Mouse (Mus musculus) MEL-GATA-1-ER (cell line): ENCODE results near the gene Dnah3.

Experiments used
- DNase-seq: peaks from one replicate; pipeline ENCODE4 v3.0.0-alpha.2; 2012; ENCODE audit warnings: low read depth; ENCODE audit errors: extremely low read depth

Gene Dnah3

DNA sequence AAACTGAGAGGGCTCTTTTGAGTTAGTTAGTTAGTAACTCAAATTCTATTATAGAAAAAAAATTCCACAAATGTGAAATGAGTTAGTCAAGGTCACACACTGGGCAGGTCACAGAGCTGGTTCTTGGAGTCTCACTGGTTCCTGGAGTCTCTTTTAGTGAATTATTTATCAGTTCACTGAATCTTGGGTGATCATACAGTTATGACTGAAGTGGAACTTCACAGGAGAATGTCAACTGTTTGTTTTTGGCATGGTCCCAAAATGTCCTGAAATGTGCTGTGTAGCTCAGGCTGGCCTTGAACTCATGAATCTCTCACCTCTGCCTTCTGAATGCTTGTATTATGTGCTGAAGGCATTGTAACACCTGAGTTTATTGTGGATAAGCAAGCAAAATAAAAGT is 137.7 kb downstream of the Dnah3 start:
- no peak for DNase-seq

DNA sequence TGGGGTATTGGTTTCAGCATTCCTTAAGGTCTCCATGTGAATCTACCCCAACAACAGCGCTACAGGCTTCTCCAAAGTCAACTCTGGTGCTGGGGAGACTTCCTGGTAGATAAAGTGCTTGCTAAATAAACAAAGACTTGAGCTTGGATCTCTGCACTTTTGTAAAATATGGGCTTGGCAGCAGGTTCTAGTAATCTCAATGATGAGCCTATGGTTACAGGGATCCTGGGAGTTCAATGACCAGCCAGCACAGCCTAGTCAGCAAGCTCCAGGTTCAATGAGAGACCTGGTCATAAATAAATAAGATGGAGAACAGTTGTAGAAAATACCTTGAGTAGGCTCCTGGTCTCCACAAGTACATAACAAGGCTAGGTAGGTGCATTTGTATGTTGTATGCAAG is 141.0 kb downstream of the Dnah3 start:
- no peak for DNase-seq

DNA sequence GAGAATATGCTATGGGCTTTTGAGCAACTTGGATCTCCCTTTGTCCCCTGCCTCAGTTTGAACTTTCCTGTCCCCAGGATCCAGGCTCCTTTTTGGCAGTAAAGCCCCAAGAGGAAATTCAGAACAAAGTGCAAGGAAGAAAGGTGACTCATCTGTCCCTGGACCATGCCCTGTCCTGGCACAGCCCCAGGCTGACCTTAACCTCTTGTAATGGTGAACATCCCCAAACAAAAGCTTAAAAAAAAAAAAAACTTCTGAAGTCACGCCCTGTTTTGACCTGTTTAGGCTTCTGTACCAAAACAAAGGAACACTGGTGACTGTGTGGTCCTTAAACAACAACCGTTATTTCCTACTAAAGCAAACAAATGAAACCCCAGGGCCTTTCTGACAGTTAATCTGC is 153.5 kb downstream of the Dnah3 start:
- DNase-seq: no peak

DNA sequence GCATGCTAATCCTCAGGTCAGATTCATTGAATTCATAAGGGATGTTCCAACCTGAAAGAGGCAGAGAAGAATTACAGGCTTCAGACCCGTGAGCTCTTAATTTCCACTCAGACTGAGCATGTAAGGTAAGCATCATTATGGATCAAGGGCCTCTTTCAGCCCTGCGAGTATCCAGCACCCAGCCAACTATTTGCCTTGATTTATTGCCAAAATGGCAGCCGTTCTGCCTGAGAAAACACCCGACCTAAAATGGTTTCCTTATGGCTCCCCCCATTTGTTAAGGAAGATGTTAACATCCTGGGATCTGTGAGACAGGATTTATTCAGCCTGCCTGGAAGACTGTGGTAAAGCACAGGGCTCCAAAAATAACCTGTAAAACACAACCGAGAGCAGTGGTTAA is 158.0 kb downstream of the Dnah3 start:
- DNase-seq: no peak

DNA sequence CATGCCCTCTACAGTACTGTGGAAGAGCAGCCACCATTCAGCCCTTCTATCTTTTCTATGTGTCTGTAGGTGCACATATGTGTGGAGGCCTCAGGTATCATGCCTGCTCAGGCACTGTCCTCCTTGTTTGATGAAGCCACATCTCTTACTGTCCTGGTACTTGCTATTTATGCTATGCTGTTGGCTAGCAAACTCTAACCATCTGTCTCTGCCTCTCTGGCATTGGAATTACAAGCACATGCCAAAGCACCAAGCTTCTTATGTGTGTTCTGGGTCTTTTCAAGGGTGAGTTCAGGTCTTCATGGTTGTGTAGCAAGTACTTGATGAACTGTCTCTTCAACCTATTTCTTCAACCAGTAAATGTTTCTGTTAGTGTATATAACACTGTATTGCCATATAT is 158.8 kb downstream of the Dnah3 start:
- DNase-seq: no peak

DNA sequence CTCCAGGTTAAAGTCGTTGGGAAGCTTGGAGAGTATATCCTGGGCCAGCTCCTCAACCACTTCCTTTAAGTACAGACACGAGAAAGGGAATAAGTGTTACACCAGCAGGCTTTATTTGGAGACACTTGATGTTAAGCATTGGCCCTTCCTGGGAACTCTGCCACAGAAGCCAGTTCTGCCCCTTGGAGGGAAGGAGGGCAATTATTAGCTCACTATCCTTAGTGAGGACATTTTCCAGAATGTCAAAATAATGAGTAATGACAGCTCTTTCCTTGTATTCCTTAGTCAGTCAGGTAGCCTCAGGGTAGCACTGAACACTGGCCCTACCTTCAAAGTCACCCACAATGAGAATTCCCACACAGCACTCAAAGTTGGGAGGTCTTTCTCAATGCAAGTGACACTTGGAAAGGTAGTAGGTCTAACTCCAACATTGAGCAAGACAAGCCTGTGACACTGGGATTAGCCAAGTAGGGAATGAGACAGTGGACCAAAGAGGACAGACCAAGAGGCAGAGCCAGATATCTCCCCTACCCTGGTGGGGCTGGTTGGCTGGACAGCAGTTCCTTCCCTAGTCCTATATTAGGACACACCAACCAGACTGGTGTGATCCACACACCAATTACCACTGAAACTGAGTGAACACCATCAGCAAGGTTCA is 166.2 kb downstream of the Dnah3 start:
- no peak for DNase-seq

DNA sequence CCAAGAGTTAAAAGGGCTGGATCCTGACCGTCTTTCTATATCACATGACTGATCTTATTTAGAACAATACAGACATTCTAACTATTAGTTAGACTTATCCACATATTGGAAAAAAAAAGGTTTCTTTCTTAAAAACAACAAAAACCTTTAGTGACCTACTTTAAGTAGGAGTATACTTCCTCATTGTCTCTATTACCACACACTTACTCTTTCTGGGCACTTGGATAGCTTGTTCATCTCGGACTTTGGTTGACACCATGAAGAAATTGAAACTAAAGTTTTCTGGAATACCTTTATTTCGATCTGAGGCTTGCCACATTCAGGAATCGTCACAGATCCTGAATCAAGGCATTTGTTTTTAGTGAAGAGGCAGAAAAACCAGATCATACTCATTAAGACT is 174.0 kb downstream of the Dnah3 start:
- no peak for DNase-seq

DNA sequence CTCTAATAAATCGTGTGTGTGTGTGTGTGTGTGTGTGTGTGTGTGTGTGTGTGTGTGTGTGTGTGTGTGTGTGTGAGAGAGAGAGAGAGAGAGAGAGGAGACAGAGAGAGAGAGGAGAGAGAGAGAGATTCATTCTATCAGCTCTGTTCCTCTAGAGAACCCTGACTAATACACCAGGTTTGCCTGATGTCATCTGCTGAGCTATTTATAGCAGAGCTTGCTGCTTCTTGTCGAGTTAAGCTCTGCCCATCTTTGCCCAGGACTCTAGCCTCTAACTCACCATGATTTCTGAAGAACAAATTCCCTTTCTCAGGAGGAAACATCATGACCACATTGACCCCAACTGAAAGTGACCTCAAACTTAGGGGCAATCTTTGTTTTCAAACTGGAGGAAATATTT is 174.6 kb downstream of the Dnah3 start:
- no peak for DNase-seq

DNA sequence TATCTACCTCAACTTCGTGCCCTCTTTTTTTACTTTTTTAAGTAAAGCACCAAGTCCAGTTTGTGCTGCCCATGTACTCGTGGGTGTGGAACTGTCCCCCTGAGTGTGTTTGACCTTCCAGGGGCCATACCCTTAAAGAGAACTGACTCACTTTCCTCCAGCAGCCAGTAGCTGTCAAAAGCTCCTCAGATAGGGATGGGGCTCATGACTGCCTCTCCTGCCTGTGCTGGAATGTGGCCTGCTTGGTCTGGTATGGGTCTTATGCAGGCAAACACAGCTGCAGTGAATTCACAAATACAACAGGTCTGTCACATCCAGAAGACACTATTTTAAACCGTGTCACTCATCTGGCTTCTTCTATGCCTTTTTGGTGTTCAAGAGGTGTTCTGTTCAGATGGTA is 183.4 kb downstream of the Dnah3 start:
- DNase-seq: no peak

DNA sequence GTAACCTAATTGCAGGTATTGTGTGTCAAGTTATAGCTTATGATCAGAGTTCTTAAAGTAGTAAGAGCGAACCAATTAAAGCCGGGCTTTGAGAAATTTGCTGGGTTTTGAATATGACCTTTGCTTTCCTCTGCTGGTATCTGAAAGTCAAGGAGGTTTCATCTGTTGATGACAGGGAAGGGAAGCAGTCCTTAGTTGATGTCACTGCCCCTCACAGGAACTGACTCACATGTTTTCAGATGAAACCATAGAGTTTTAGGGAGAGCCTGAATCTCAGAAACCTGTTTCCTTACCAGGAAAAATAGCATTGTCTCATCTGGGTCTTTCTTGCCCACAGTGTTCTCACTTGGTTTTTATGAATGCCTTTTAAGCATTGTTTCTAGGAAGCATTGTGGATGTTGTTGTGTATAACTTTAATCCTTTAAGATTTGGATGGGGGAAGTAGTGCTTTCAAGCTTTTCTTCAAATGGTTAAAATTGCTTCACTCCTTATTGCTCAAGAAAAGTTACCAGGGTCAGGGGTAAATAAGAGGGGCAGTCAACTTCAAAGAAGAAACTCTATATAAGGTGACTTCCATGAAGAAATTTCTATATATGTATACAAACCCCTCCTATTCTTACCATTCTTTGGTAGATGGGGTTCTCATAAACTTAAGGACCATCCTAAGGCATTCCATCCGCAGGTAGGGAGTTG is 188.4 kb downstream of the Dnah3 start:
- DNase-seq: no peak

DNA sequence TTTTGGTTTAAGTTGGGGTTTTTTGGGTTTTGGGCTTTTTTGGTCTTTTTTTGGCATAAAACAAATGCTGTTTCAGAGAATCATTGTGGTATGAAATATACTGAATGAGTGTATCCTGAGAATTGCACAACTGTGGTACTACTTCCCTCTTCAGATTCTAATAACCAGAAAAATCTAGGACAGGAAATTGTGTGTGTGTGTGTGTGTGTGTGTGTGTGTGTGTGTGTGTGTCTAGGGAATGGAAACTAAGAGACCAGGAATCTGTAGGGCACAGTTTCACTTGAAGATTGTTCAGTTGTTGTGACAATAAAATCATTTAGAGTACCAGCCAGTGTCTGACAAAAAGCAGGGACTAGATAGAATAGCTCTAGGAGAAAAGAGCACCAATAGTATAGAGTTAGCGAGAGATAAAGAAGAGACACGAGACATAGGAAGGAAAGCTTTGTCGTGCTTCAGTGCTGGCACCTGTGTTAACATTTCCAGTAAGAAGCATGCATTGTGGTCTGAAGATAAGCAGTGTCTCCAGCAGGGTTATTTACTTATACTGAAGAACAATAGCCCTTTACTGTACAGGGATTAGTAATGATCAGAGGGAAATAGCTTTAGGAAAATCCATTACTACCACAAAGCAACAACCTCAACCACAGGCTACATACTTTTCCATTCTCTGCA is 195.6 kb downstream of the Dnah3 start:
- DNase-seq: peak; percentile 7

DNA sequence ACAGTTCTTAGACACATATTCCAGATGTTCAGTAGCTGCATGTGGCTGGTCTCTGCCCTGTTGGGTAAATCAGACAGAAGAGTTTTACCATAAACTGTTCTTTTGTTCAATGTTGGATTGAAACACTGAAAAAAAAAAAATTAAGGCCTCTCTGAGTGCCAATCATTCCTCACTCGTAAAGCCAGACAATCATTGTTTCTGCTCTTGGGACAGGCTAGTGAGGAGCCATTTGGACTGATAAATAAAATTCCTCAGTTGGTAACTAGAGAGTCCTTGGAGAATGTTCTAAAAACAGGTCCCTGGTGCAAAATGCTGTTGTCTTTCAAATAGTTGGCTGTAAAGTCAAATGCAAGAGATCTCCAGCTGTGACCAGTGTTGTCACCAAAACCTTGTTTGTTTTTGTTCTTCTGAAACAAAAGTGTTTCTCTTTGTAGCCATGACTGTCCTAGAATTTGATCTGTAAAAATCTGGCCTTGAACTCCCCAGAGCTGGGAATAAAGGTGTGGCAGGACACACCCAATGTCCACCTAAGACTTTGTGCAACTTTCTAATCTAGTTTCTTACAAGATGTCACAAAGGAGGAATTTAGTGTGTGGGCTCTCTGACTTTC is 196.7 kb downstream of the Dnah3 start:
- no peak for DNase-seq

DNA sequence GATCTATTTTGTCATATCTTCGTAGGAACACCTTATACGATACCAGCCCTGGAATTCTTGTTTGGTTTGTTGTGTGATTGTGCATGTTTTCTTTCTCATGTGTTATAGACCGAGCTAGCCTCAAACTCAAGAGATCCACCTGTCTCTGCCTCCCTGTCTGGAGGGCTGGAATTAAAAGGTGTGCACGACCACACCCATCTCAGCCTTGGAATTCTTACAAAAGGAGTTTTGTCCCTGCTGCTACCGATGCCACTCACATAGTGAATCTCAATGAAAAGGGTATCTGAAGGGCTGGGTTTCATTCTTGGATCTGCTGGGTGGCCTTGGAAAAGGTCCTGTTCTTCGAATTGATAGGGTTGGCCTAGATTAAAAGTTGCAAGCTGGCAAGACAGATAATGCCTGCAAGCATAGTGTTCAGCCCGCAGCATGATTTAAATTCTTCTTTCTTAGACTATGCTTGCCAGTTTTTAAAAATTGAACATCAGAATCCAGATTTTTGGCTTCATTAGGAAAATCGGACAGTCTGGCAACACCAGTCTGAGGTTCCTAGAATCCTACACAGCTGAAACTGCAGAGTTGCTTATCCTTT is 197.5 kb downstream of the Dnah3 start:
- DNase-seq: no peak

DNA sequence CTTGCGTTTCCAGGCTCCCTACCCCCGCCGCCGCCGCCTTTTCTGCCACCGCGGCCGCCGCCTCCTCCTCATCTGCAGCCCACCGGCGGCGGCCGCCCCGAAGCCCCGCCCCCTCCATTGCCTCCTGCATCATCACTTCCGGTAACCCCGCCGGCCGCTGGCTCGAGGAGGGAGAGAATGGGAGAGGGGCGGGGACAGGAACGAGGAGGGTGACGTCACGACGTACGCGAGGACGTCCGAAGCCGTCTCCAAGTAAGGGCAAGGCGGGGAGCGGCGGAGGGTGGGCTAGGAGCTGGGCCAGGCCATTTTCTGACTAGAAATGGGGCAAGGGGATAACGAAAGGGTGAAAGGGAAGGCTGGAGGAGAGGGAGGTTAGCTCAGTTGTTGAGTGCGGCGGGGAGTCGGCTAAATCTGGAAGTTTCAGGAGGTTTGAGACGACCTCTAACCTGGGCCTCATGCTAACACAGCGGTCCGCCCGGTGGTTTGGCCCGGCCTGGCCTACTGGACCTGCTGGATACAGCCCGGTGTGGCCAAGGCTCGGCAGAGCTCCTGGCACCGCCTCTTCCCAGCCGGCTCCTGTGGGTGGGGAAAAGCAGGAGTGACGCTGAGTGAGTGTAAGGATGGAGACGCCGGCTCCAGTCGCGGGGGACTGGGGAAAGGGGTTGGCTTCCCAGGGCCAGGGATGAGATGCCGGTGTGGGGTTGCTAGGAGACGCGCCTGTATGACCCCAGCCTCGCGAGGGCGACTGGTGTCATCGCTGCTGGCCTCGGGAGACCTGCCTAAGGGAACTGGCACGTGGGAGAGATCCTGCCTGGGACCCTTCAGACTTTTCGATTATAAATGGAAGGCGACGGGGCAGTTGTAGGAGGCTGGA is 199.2 kb downstream of the Dnah3 start, which contains the start of the genes Lyrm1 and Dcun1d3:
Lyrm1 (plus strand) TSS at position 223 of the 874 bp plus-strand sequence.
Dcun1d3 (minus strand) TSS at position 660 of the 874 bp plus-strand sequence.
- DNase-seq: peak; percentile 87

DNA sequence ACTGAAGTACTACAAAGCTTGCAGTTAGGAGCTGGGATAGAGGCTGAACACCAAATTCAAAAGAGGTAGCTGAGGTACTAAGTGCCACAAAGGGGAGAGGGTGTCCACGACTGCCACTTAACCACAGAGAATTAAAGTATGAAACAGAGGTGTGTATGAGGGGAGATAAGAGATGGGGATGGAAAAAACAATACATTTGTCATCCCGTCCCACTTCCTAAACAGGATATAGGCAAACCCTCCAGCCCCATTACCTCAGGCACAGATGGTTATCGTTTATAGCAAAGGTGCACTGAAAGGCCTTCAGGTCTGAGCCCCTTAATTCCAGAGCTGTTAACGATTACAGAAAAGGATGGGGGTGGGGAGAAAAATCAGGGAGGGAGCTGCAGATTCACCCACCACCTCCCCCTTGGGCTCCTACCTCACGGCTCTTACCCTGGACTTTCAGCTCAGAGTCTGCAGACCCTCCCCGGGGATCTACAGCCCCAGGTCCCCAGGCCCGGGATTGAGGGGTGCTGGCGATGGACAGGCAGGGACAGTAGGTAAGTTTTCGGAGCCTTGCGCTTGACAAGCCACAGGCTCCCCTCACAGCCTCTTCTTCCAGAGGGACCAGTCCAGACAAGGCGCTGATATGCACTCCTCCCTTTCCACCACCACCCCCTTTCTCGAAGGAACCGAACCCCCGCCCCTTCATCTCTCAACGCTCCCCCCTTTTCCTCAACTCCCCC is 200.1 kb downstream of the Dnah3 start:
- peak; percentile 28 for DNase-seq

DNA sequence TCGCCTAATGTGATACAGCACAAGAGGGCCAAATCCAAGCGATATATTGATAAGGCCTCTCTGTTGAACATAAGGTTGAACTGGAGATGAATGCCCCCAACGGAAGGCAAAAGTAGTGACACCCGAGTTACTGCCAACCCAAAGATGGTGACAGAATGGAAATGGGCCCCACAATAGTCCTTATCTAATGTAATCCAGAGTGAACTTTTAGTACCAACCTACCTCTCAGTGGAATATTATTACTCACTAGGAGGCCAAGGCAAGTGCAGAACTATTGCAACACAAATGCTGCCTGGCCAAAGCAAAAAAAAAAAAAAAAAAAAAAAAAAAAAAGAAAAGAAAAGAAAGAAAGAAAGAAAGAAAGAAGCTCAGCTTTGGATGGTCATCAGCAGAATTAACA is 202.3 kb downstream of the Dnah3 start:
- DNase-seq: no peak

DNA sequence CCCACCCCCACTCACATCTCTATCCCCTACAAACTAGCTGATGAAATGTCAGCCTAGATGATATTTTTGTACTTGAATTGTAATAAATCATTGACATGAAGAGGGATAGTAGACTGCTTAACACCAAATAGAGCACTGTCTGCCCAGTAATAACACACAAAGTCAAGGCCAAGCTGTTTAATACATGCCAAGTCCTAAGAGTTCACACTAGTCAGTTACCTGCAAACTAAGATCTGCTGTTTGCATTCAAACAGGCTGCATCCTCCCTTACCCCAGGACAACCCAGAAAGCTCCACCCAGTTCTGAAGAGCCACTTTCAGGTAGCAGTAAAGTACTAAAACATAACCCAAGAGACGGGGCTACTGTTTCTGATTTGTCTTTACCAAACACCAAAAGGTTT is 202.9 kb downstream of the Dnah3 start:
- no peak for DNase-seq

DNA sequence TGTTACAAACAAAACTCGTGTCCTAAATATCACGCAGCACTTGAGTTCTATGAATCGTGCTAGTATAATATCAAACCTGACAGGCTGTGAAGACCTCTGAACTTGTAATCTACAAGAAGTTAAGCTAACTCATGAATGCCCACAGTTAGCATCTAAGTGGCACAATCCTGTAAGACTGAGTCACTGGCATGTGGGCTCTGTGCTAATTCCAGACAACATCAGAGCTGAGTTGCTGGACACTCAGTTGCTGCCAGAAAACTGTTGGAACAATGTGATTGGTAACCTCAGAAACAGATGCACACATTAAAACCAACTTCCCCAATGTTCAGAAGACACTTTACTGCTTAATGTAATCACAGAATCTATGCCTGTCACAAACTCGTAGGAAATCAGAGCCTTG is 207.2 kb downstream of the Dnah3 start:
- DNase-seq: no peak

DNA sequence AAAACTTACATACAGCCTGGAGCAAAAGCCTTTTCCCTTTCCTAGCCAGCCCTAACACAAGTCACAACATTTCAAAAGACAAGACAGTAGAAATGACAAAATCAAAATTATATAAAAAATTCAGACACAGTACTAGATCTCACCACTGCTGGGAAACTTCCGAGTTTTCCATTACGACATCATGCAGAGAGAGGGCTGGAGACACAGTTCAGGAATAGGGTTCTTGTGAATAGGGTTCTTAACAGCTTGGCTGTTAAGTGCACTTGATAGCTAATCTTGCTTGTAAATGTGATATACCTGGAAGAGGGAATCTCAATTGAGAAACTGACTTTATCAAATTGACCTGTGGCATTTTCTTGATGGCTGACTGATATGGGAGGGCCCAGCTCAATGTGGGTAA is 213.9 kb downstream of the Dnah3 start:
- DNase-seq: no peak

DNA sequence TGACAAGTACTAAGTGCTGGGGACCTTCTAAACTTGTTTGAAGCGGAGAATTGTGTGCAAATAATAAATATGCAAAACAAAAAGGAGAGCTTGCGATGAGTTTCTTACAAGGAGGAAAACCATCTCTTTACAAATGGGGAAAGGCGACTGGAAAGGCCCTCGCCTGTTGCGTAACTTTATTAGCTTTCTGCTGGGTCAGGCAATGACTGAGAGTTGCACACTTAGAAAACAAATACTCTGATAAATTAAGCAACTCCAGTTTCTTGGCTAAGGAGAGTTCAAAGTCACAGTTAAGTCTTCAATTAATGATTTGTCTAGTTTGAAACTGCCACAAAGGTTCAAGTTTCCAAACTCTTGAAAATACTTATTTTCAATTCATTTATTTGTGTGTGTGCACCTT is 214.7 kb downstream of the Dnah3 start:
- DNase-seq: no peak
